Mouse (Mus musculus) limb, embryonic 10.5 days (tissue): ENCODE results near the gene Ddost. TPM values are rescaled to one million over a fixed set of nuclear protein-coding genes. Genes with fewer than 3 reads are reported as not detected.

Experiments
- DNase-seq: peaks from one replicate; pipeline ENCODE4 v3.0.0-alpha.2; 2017; ENCODE audit warnings: low spot score
- H3K27ac ChIP-seq: fragments of 300-500 bp; sonication (generic); 2 replicates; pipeline ENCODE4 v1.5.1; 2016; ENCODE audit warnings: mild to moderate bottlenecking
- H3K27me3 ChIP-seq: fragments of 300-500 bp; sonication (generic); 2 replicates; pipeline ENCODE4 v1.6.1; 2016; ENCODE audit warnings: low read depth, mild to moderate bottlenecking; ENCODE audit not compliant: poor library complexity, severe bottlenecking
- H3K36me3 ChIP-seq: fragments of 300-500 bp; sonication (generic); 2 replicates; pipeline ENCODE4 v1.6.1; 2016; ENCODE audit warnings: mild to moderate bottlenecking, moderate library complexity
- H3K4me1 ChIP-seq: fragments of 300-500 bp; sonication (generic); 2 replicates; pipeline ENCODE4 v1.6.1; 2016
- H3K4me3 ChIP-seq: fragments of 300-500 bp; sonication (generic); 2 replicates; pipeline ENCODE4 v1.5.1; 2016; ENCODE audit warnings: mild to moderate bottlenecking, moderate library complexity
- H3K9me3 ChIP-seq: fragments of 300-500 bp; sonication (generic); replicated peaks from 2 replicates; pipeline ENCODE4 v1.6.1; 2016; ENCODE audit warnings: mild to moderate bottlenecking
- WGBS: fragments of 180-500 bp; shearing (Covaris S2); methylation state at CpG from one replicate; pipeline ENCODE4 v1.1.7; 2016; 5-methylcytosine and 5-hydroxymethylcytosine counted together
- polyA plus RNA-seq: library from polyadenylated mRNA; unstranded; fragments of >200 nt; fragmentation: Nextera tagmentation; extraction: Ambion mirVana; gene quantifications from 2 replicates; pipeline ENCODE4 v1.2.1, GENCODE M21; 2016

Gene Ddost
- polyA plus RNA-seq, 1 experiment from 2014 or later = 311 TPM

GRCm38 (mm10) chr4:138330264-138330671 lies 25.7 kb downstream of the Ddost start:
- Histone ChIP-seq H3K9me3 (no peaks in the 10 kb centered on the region), H3K4me1 (peaks cover 21% of the 10 kb centered on the region), H3K4me3 (no peak overlapping the region), H3K27me3 (peaks cover 22% of the 10 kb centered on the region), H3K36me3 (no peaks in the 10 kb centered on the region), H3K27ac (no peak overlapping the region)
- no peak for DNase-seq
- WGBS = 40% methylated on average over 15 of the region's 15 CpGs

GRCm38 (mm10) chr4:138331647-138332046 lies 27.1 kb downstream of the Ddost start:
- no peaks in the 10 kb centered on the region for H3K9me3 ChIP-seq
- no peaks in the 10 kb centered on the region for H3K36me3 ChIP-seq
- no peak overlapping the region for H3K4me3 ChIP-seq
- H3K4me1 ChIP-seq = peaks cover 8% of the 10 kb centered on the region; the same call in 1 of the 2 replicates
- 81% methylated on average over 9 of the region's 9 CpGs for WGBS
- peaks cover 22% of the 10 kb centered on the region for H3K27me3 ChIP-seq
- DNase-seq = no peak
- H3K27ac ChIP-seq = no peak overlapping the region

- WGBS = 83% methylated on average over 4 of the region's 4 CpGs
- peaks cover 8% of the 10 kb centered on the region; the same call in 1 of the 2 replicates for H3K4me1 ChIP-seq
- peaks cover 22% of the 10 kb centered on the region for H3K27me3 ChIP-seq
- no peak overlapping the region for H3K27ac ChIP-seq
- no peak for DNase-seq
- H3K4me3 ChIP-seq = no peak overlapping the region
- no peaks in the 10 kb centered on the region for H3K36me3 ChIP-seq
- H3K9me3 ChIP-seq = no peaks in the 10 kb centered on the region
Measured at GRCm38 (mm10) chr4:138333135-138333534, 28.6 kb downstream of the Ddost start.

GRCm38 (mm10) chr4:138335036-138335435 lies 30.5 kb downstream of the Ddost start:
- DNase-seq = no peak
- H3K4me1 ChIP-seq = peaks cover 7% of the 10 kb centered on the region; the same call in 1 of the 2 replicates
- H3K27ac ChIP-seq = no peak overlapping the region
- no peaks in the 10 kb centered on the region for H3K36me3 ChIP-seq
- WGBS = 89% methylated on average over 12 of the region's 12 CpGs
- peaks cover 22% of the 10 kb centered on the region for H3K27me3 ChIP-seq
- no peaks in the 10 kb centered on the region for H3K9me3 ChIP-seq
- H3K4me3 ChIP-seq = no peak overlapping the region

- 87% methylated on average over 6 of the region's 6 CpGs for WGBS
- Histone ChIP-seq H3K27ac (no peak overlapping the region), H3K9me3 (no peaks in the 10 kb centered on the region), H3K4me3 (no peak overlapping the region), H3K4me1 (peaks cover under 1% of the 10 kb centered on the region; the same call in 1 of the 2 replicates), H3K27me3 (peaks cover 18% of the 10 kb centered on the region), H3K36me3 (no peaks in the 10 kb centered on the region)
- no peak for DNase-seq
Measured at GRCm38 (mm10) chr4:138335648-138336047, 31.1 kb downstream of the Ddost start.

- no peak for DNase-seq
- WGBS = 82% methylated on average over 5 of the region's 5 CpGs
Measured at GRCm38 (mm10) chr4:138336876-138337275, 32.3 kb downstream of the Ddost start.

GRCm38 (mm10) chr4:138337341-138337740 lies 32.8 kb downstream of the Ddost start:
- peaks cover 4% of the 10 kb centered on the region; the same call in 1 of the 2 replicates for H3K4me1 ChIP-seq
- H3K27me3 ChIP-seq = peaks cover 2% of the 10 kb centered on the region; the same call in 1 of the 2 replicates
- no peaks in the 10 kb centered on the region for H3K9me3 ChIP-seq
- no peak for DNase-seq
- H3K27ac ChIP-seq = no peak overlapping the region
- 83% methylated on average over 9 of the region's 9 CpGs for WGBS
- H3K4me3 ChIP-seq = no peak overlapping the region
- no peaks in the 10 kb centered on the region for H3K36me3 ChIP-seq

More at GRCm38 (mm10) chr4:138336876-138337275, 32.3 kb downstream of the Ddost start:
- Histone ChIP-seq H3K4me3 (no peak overlapping the region), H3K27ac (no peak overlapping the region), H3K9me3 (no peaks in the 10 kb centered on the region), H3K36me3 (no peaks in the 10 kb centered on the region), H3K27me3 (peaks cover 6% of the 10 kb centered on the region; the same call in 1 of the 2 replicates), H3K4me1 (peaks cover 4% of the 10 kb centered on the region; the same call in 1 of the 2 replicates)

- Histone ChIP-seq H3K27me3 (no peaks in the 10 kb centered on the region), H3K27ac (no peak overlapping the region), H3K4me1 (peaks cover 4% of the 10 kb centered on the region; the same call in 1 of the 2 replicates), H3K9me3 (no peaks in the 10 kb centered on the region), H3K4me3 (no peak overlapping the region), H3K36me3 (no peaks in the 10 kb centered on the region)
- no peak for DNase-seq
- WGBS = 36% methylated on average over 4 of the region's 4 CpGs
Measured at GRCm38 (mm10) chr4:138339963-138340362, 35.4 kb downstream of the Ddost start.

GRCm38 (mm10) chr4:138341393-138341792 lies 36.9 kb downstream of the Ddost start:
- no peaks in the 10 kb centered on the region for H3K36me3 ChIP-seq
- DNase-seq = no peak
- no peaks in the 10 kb centered on the region for H3K27me3 ChIP-seq
- H3K4me1 ChIP-seq = peaks cover 4% of the 10 kb centered on the region; the same call in 1 of the 2 replicates
- H3K27ac ChIP-seq = no peak overlapping the region
- no peaks in the 10 kb centered on the region for H3K9me3 ChIP-seq
- no peak overlapping the region for H3K4me3 ChIP-seq
- WGBS = 64% methylated on average over 8 of the region's 8 CpGs

- 80% methylated on average over 7 of the region's 7 CpGs for WGBS
- Histone ChIP-seq H3K9me3 (no peaks in the 10 kb centered on the region), H3K27ac (no peak overlapping the region), H3K27me3 (no peaks in the 10 kb centered on the region), H3K4me1 (peaks cover 4% of the 10 kb centered on the region; the same call in 1 of the 2 replicates), H3K4me3 (no peak overlapping the region), H3K36me3 (no peaks in the 10 kb centered on the region)
- no peak for DNase-seq
Measured at GRCm38 (mm10) chr4:138342048-138342447, 37.5 kb downstream of the Ddost start.

GRCm38 (mm10) chr4:138342778-138343177 lies 38.2 kb downstream of the Ddost start:
- no peak for DNase-seq
- Histone ChIP-seq H3K27me3 (no peaks in the 10 kb centered on the region), H3K4me1 (peaks cover 4% of the 10 kb centered on the region; the same call in 1 of the 2 replicates), H3K27ac (no peak overlapping the region), H3K36me3 (no peaks in the 10 kb centered on the region), H3K4me3 (no peak overlapping the region), H3K9me3 (no peaks in the 10 kb centered on the region)
- WGBS = 81% methylated on average over 6 of the region's 6 CpGs

- no peak overlapping the region for H3K27ac ChIP-seq
- DNase-seq = no peak
- peaks cover 6% of the 10 kb centered on the region; the same call in 1 of the 2 replicates for H3K4me1 ChIP-seq
- WGBS = 65% methylated on average over 10 of the region's 10 CpGs
- H3K9me3 ChIP-seq = no peaks in the 10 kb centered on the region
- H3K4me3 ChIP-seq = no peak overlapping the region
- H3K36me3 ChIP-seq = no peaks in the 10 kb centered on the region
- no peaks in the 10 kb centered on the region for H3K27me3 ChIP-seq
Measured at GRCm38 (mm10) chr4:138343341-138343837, 38.9 kb downstream of the Ddost start.

GRCm38 (mm10) chr4:138344891-138345545 lies 40.5 kb downstream of the Ddost start:
- Histone ChIP-seq H3K4me3 (no peak overlapping the region), H3K36me3 (no peaks in the 10 kb centered on the region), H3K27ac (no peak overlapping the region), H3K4me1 (peaks cover 6% of the 10 kb centered on the region; the same call in 1 of the 2 replicates), H3K27me3 (no peaks in the 10 kb centered on the region), H3K9me3 (no peaks in the 10 kb centered on the region)
- no peak for DNase-seq
- WGBS = 90% methylated on average over 9 of the region's 9 CpGs
